Mouse (Mus musculus): ENCODE data around the gene Ddx17.

The Ddx17 gene

DNA sequence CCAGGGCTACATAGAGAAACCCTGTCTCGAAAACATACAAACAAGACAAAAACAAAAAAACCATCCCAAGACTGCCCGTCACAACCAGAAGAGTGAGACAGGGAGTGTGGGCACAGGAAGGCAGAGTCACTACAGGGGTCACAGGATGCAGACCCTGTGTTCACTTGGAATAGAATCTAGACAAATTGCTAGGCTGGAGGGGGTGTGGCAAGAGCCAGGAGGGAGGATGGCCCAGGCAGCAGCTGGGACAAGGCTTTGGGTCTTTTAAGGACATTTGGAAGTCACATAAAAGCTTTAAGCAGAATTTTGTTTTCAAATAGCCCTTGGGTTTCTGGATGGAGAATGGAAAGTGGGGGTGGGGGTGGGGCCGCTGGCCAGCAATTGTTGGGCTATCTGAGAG is 28.0 kb downstream of the Ddx17 start:
- DNase-seq (ENCODE audit: low spot score) = no peak

DNA sequence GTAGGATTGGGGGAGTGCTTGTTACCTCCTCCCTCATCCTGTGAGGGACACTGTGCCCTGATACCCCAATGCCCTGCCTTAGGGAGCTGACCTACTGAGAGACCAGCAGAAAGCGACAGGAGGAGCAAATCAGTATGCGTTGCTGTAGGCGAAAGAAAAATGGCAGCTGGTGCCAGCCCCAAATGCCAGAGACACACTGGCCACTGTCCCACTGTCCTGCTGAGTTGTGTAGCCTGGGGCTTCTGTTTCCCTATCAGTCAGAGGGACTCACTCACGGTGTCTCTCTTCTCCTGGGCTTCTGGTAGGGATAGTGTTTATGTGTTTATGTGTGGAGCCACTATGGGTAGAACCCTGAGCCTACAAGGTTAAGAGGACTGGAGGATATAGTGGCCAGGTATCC is 28.8 kb downstream of the Ddx17 start:
- no peak for DNase-seq (ENCODE audit: low spot score)

- no peak for DNase-seq (ENCODE audit: low spot score)
Measured at GRCm38 (mm10) chr15:79516171-79517096, 30.1 kb downstream of the Ddx17 start, which contains the start of gene Kdelr3. Kdelr3 (plus strand) TSS chr15:79516411.

DNA sequence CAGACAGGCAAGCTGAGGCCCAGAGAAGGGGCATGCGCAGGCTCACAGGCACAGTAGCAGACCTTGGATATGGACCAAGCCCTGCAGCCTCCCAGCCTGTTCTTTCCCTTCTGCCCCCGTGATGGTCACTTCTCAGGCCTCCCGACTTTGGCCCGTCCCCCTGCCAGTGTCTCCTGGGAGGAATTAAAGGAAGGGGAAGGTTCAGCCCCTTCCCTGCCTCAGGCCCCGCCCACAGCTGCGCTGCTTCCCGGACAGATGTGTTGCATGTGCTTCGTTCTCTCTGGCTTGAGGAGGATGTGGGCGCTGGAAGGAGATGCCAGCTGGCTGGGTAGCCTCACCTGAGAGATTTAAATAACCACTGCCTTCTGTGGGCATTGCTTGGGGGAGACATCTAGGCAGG is 32.6 kb downstream of the Ddx17 start:
- no peak for DNase-seq (ENCODE audit: low spot score)

GRCm38 (mm10) chr15:79511553-79512320 is 34.8 kb downstream of the Ddx17 start:
- no peak for DNase-seq (ENCODE audit: low spot score)

DNA sequence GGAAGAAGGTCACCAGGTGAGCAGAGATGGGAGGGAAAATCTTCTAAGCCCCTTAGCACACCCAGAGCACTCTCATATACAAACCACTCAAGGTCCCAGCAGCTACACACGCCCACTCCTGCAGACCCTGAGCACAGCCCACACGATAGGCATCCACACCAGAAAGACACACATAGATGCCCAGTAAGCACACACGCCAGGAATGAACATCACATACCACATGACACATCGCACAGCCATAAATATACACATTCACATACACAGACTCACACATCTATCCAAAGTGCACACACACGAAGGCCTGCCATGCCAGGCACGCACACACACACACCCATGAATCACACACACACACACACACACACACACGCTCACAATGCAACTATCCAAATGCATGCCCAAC is 36.1 kb downstream of the Ddx17 start:
- no peak for DNase-seq (ENCODE audit: low spot score)

- DNase-seq (ENCODE audit: low spot score) = no peak
Measured at GRCm38 (mm10) chr15:79509998-79510397, 36.5 kb downstream of the Ddx17 start.

GRCm38 (mm10) chr15:79507055-79507828 is 39.3 kb downstream of the Ddx17 start:
- no peak for DNase-seq (ENCODE audit: low spot score)

GRCm38 (mm10) chr15:79506460-79506859 is 40.1 kb downstream of the Ddx17 start:
- DNase-seq (ENCODE audit: low spot score) = no peak

DNA sequence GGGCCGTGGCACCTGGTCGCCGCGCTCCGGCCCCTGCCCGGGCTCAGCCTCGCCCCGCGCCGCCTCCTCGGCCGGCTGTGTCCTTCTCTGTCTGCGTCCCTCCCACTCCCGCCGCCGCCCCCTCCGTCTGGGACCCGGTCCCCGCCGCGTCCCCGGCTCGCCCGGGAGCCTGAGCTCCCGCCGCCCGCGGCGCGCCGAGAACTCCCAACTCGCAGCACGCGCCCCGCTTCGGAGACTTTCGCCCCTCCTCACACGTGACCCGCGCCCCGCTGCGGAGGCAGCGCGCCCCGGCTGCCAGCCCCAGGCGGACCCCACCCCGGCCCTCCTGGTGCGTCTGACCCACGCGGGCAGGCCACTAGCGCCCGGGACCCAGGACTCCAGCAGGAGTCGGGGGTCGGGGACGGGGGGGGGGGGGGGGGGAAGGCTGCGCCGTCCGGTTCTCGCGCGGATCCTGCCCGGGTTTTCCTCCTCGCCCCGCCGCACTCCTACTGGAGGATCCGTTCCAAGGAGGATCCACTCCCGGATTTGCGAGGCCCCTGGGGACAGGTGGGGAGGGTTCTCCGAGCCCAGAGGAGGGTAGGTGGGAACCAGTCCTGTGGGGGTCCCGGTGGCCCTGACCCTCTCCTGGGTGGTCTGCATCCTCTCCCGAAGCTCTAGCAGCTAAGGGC is 40.8 kb downstream of the Ddx17 start:
- DNase-seq (ENCODE audit: low spot score) = no peak

DNA sequence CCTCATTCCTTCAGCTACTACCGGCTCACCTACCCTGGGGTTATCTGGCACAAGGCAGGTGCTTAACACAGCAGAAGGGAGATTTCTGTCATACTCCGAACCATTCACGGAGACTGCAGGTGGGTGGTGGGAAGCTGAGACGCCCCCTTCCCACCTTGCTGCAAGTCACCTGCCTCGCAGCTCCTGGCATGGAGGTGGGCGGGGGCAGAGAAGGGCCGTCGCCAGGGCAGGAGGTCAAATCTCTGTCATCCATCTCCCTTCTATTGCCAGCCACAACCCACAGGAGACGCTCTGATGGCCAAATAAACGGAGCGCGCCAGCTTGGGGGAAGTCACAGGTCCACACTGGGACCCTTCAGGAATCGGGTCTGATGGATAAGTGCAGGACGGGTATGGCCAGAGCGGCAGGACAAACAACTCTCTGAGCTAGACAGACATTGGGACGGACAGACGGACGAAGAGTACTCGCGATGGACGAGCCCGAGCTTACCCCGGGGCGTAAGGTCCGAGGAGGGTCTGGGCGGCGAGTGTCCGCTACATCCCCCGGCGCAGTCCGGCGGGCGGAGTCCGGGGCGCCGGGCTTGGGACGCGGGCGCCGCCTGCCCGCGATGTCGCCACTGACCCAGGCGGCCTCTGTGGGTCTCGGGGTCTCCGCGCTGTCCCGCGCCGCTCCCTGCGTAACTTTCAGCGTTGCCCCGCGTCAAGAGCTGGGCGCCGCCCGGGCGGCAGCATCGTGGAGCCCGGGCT is 41.7 kb downstream of the Ddx17 start, which contains the start of gene Kcnj4:
Gene Kcnj4, minus strand, starts transcription at position 535 of the 746 bp plus-strand sequence.
- no peak for DNase-seq (ENCODE audit: low spot score)

GRCm38 (mm10) chr15:79503438-79503837 is 43.1 kb downstream of the Ddx17 start:
- no peak for DNase-seq (ENCODE audit: low spot score)

DNA sequence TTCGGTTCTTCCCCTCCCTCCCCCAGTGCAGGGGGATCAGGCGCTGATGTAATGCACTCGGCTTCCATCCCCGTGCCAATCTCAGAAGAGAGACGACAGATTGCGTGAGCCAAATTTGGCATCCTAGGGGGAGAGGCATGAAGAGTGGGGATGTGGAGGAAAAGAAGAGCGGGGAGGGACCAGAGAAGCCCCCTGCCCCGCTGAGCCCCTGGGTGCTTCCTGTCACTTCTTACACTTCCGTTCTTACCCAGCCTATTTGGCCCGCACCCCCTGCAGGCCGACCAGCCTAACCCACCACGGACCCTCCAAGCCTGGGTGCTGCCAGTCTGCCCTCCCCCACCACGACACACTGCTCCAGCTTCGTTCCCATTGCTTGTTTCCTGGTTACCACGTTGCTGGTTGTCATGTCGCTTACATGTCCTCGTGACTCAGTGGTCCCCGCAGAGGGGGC is 43.6 kb downstream of the Ddx17 start:
- DNase-seq (ENCODE audit: low spot score) = no peak

GRCm38 (mm10) chr15:79500110-79500509 is 46.4 kb downstream of the Ddx17 start:
- no peak for DNase-seq (ENCODE audit: low spot score)

GRCm38 (mm10) chr15:79493527-79493926 is 53.0 kb downstream of the Ddx17 start:
- DNase-seq (ENCODE audit: low spot score) = no peak

GRCm38 (mm10) chr15:79489463-79489862 is 57.1 kb downstream of the Ddx17 start:
- DNase-seq (ENCODE audit: low spot score) = no peak

- DNase-seq (ENCODE audit: low spot score) = peak; percentile 73
Measured at GRCm38 (mm10) chr15:79481181-79481688, 65.3 kb downstream of the Ddx17 start.

Data from left cerebral cortex, adult 11 months (tissue).